Mouse (Mus musculus): ENCODE measurements around the gene Liph. TPM values are rescaled to one million over a fixed set of nuclear protein-coding genes. Genes with fewer than 3 reads are reported as not detected.

Liph gene
- polyA plus RNA-seq, 2 experiments = 1.6 to 2.8 TPM

GRCm38 (mm10) chr16:22015569-22015968, 20.1 kb upstream of the Liph start:
- no peak overlapping the region for H3K27ac ChIP-seq (replicated peaks; ENCODE audit: low read depth, low read length)
- no peak for TF ChIP-seq POLR2A (IDR thresholded peaks at IDR 0.05; ENCODE audit: borderline replicate concordance, extremely low read depth, insufficient read depth, insufficient read length)
- H3K4me2 ChIP-seq (replicated peaks; ENCODE audit: low read depth, low read length, severe bottlenecking) = no peak overlapping the region
- WGBS = 85% methylated on average over 1 of the region's 1 CpGs
- no peaks in the 10 kb centered on the region for H3K27me3 ChIP-seq (ENCODE audit: control insufficient read depth, insufficient read depth, low read length)
- no peak overlapping the region for H3K9ac ChIP-seq (ENCODE audit: low read depth, low read length, severe bottlenecking)
- H3K36me3 ChIP-seq (ENCODE audit: control insufficient read depth, insufficient read depth, low read length) = peaks cover 55% of the 10 kb centered on the region
- H3K4me3 ChIP-seq (replicated peaks; ENCODE audit: low read length) = no peak overlapping the region
- H3K4me1 ChIP-seq (ENCODE audit: control insufficient read depth, insufficient read depth, low read length) = peaks cover under 1% of the 10 kb centered on the region; the same call in 1 of the 2 replicates
- ATAC-seq (ENCODE audit: low FRiP score, low read depth) = no peak
- H3K9me3 ChIP-seq (ENCODE audit: control insufficient read depth, low read length) = no peaks in the 10 kb centered on the region
- DNase-seq (ENCODE audit: low spot score) = no peak

GRCm38 (mm10) chr16:22009596-22009995, 14.1 kb upstream of the Liph start:
- TF ChIP-seq POLR2A (IDR thresholded peaks at IDR 0.05; ENCODE audit: borderline replicate concordance, extremely low read depth, insufficient read depth, insufficient read length) = no peak
- Histone ChIP-seq H3K36me3 (ENCODE audit: control insufficient read depth, insufficient read depth, low read length) (peaks cover 3% of the 10 kb centered on the region), H3K4me1 (ENCODE audit: control insufficient read depth, insufficient read depth, low read length) (peaks cover 9% of the 10 kb centered on the region; the same call in 1 of the 2 replicates), H3K27ac (replicated peaks; ENCODE audit: low read depth, low read length) (peak overlapping the region; percentile 81), H3K9ac (ENCODE audit: low read depth, low read length, severe bottlenecking) (peak overlapping the region; percentile 95), H3K9me3 (ENCODE audit: control insufficient read depth, low read length) (no peaks in the 10 kb centered on the region), H3K27me3 (ENCODE audit: control insufficient read depth, insufficient read depth, low read length) (no peaks in the 10 kb centered on the region), H3K4me3 (replicated peaks; ENCODE audit: low read length) (peak overlapping the region; percentile 95), H3K4me2 (replicated peaks; ENCODE audit: low read depth, low read length, severe bottlenecking) (peak overlapping the region; percentile 73)
- peak; percentile 16 for DNase-seq (ENCODE audit: low spot score)
- WGBS = under 1% methylated on average over 41 of the region's 51 CpGs
- ATAC-seq (ENCODE audit: low FRiP score, low read depth) = peak; percentile 47

GRCm38 (mm10) chr16:22009099-22009584, 13.7 kb upstream of the Liph start, which contains the start of gene Senp2:
Senp2 (plus strand) TSS chr16:22009484.
- peak; percentile 100 for DNase-seq (ENCODE audit: low spot score)
- Histone ChIP-seq H3K4me3 (replicated peaks; ENCODE audit: low read length) (peak within 1 kb of the TSS; percentile 95), H3K36me3 (ENCODE audit: control insufficient read depth, insufficient read depth, low read length) (peaks cover 3% of the 10 kb centered on the region), H3K4me1 (ENCODE audit: control insufficient read depth, insufficient read depth, low read length) (peaks cover 9% of the 10 kb centered on the region; the same call in 1 of the 2 replicates), H3K27me3 (ENCODE audit: control insufficient read depth, insufficient read depth, low read length) (no peaks in the 10 kb centered on the region), H3K9ac (ENCODE audit: low read depth, low read length, severe bottlenecking) (peak within 1 kb of the TSS; percentile 95), H3K4me2 (replicated peaks; ENCODE audit: low read depth, low read length, severe bottlenecking) (peak within 1 kb of the TSS; percentile 73), H3K27ac (replicated peaks; ENCODE audit: low read depth, low read length) (peak within 1 kb of the TSS; percentile 81), H3K9me3 (ENCODE audit: control insufficient read depth, low read length) (no peaks in the 10 kb centered on the region)
- under 1% methylated on average over 43 of the region's 45 CpGs for WGBS
- TF ChIP-seq POLR2A (IDR thresholded peaks at IDR 0.05; ENCODE audit: borderline replicate concordance, extremely low read depth, insufficient read depth, insufficient read length) = no peak
- peak; percentile 98 for ATAC-seq (ENCODE audit: low FRiP score, low read depth)

GRCm38 (mm10) chr16:22001606-22002005, 6.1 kb upstream of the Liph start:
- no peak for ATAC-seq (ENCODE audit: low FRiP score, low read depth)
- Histone ChIP-seq H3K27me3 (ENCODE audit: control insufficient read depth, insufficient read depth, low read length) (no peaks in the 10 kb centered on the region), H3K4me2 (replicated peaks; ENCODE audit: low read depth, low read length, severe bottlenecking) (no peak overlapping the region), H3K27ac (replicated peaks; ENCODE audit: low read depth, low read length) (no peak overlapping the region), H3K9me3 (ENCODE audit: control insufficient read depth, low read length) (no peaks in the 10 kb centered on the region), H3K9ac (ENCODE audit: low read depth, low read length, severe bottlenecking) (no peak overlapping the region), H3K4me1 (ENCODE audit: control insufficient read depth, insufficient read depth, low read length) (no peaks in the 10 kb centered on the region), H3K4me3 (replicated peaks; ENCODE audit: low read length) (no peak overlapping the region), H3K36me3 (ENCODE audit: control insufficient read depth, insufficient read depth, low read length) (no peaks in the 10 kb centered on the region)
- DNase-seq (ENCODE audit: low spot score) = no peak
- 45% methylated on average over 3 of the region's 3 CpGs for WGBS
- TF ChIP-seq POLR2A (IDR thresholded peaks at IDR 0.05; ENCODE audit: borderline replicate concordance, extremely low read depth, insufficient read depth, insufficient read length) = no peak

- Histone ChIP-seq H3K9ac (ENCODE audit: low read depth, low read length, severe bottlenecking) (no peak overlapping the region), H3K4me2 (replicated peaks; ENCODE audit: low read depth, low read length, severe bottlenecking) (no peak overlapping the region), H3K27me3 (ENCODE audit: control insufficient read depth, insufficient read depth, low read length) (no peaks in the 10 kb centered on the region), H3K4me1 (ENCODE audit: control insufficient read depth, insufficient read depth, low read length) (no peaks in the 10 kb centered on the region), H3K9me3 (ENCODE audit: control insufficient read depth, low read length) (no peaks in the 10 kb centered on the region), H3K27ac (replicated peaks; ENCODE audit: low read depth, low read length) (no peak overlapping the region), H3K36me3 (ENCODE audit: control insufficient read depth, insufficient read depth, low read length) (no peaks in the 10 kb centered on the region), H3K4me3 (replicated peaks; ENCODE audit: low read length) (no peak overlapping the region)
- DNase-seq (ENCODE audit: low spot score) (no peak), ATAC-seq (ENCODE audit: low FRiP score, low read depth) (no peak)
- TF ChIP-seq POLR2A (IDR thresholded peaks at IDR 0.05; ENCODE audit: borderline replicate concordance, extremely low read depth, insufficient read depth, insufficient read length) = no peak
- 61% methylated on average over 4 of the region's 4 CpGs for WGBS
Observed at GRCm38 (mm10) chr16:22001172-22001571, 5.7 kb upstream of the Liph start.

All from limb, embryonic 14.5 days (tissue).